In genomic region chr11:83270842-83271150, GRCm38 (mm10) we compare ENCODE assay signal across 7 mouse cellular contexts. TPM values are rescaled to one million over a fixed set of nuclear protein-coding genes. Genes with fewer than 3 reads are reported as not detected.
DNase-seq lines count a peak whose midpoint lies in the region; ATAC-seq and TF ChIP-seq lines count a peak whose summit lies in the region.

No protein-coding gene starts in this region.

- H3K9ac ChIP-seq in forebrain, embryonic 13.5 days, result peak overlapping the region; percentile 73
- peak overlapping the region; percentile 46 for H3K9ac ChIP-seq in liver, embryonic 15.5 days
- H3K9ac ChIP-seq in stomach, postnatal 0 days (ENCODE audit: low read length), result peak overlapping the region; percentile 79

- no peaks in the 10 kb centered on the region for H3K27me3 ChIP-seq in spleen, adult 2 months (ENCODE audit: control insufficient read depth, insufficient read depth, low read length)
- 0 out of 2 replicates have a peak, but pooled peaks cover 3% of the 10 kb centered on the region for H3K27me3 ChIP-seq in forebrain, embryonic 13.5 days
- peaks cover 18% of the 10 kb centered on the region for H3K27me3 ChIP-seq in liver, embryonic 15.5 days
- H3K27me3 ChIP-seq in stomach, postnatal 0 days (ENCODE audit: control insufficient read depth, insufficient read depth, low read length), result no peaks in the 10 kb centered on the region

- TF ChIP-seq EP300 in stomach, postnatal 0 days (optimal IDR thresholded peaks at IDR 0.05), result no peak

- no peaks in the 10 kb centered on the region for H3K9me3 ChIP-seq in forebrain, embryonic 13.5 days (replicated peaks)
- no peaks in the 10 kb centered on the region for H3K9me3 ChIP-seq in liver, embryonic 15.5 days (replicated peaks)
- H3K9me3 ChIP-seq in stomach, postnatal 0 days (ENCODE audit: control insufficient read depth, low read length), result no peaks in the 10 kb centered on the region

- peak overlapping the region; percentile 65 for H3K4me2 ChIP-seq in forebrain, embryonic 13.5 days
- peak overlapping the region; percentile 71 for H3K4me2 ChIP-seq in liver, embryonic 15.5 days
- H3K4me2 ChIP-seq in stomach, postnatal 0 days (replicated peaks; ENCODE audit: low read depth), result peak overlapping the region; percentile 67

- no peak for DNase-seq in spleen, adult 2 months (ENCODE audit: low read depth in 1 of 2, low spot score in 2 of 2)
- DNase-seq in spleen, postnatal 36 days (ENCODE audit: low spot score in 2 of 2), result no peak
- no peak for DNase-seq in stomach, postnatal 0 days (ENCODE audit: low spot score)
- DNase-seq in natural killer cell, adult 2 months (ENCODE audit: low spot score in 2 of 2), result no peak
- DNase-seq in thymus, postnatal 10 days (ENCODE audit: low spot score in 2 of 2), result no peak

- peak; percentile 70; the same call in 1 of the 2 replicates for ATAC-seq in forebrain, embryonic 13.5 days
- peak; percentile 7 for ATAC-seq in liver, embryonic 15.5 days (ENCODE audit: insufficient read depth)
- peak; percentile 43 for ATAC-seq in stomach, postnatal 0 days (ENCODE audit: low FRiP score, low TSS enrichment)

- TF ChIP-seq POLR2A in spleen, adult 2 months (IDR thresholded peaks at IDR 0.05; ENCODE audit: low read depth, low read length), result no peak

- WGBS in spleen, adult 2 months, result 7% methylated on average over 6 of the region's 6 CpGs
- 3% methylated on average over 6 of the region's 6 CpGs for WGBS in forebrain, embryonic 13.5 days
- 2% methylated on average over 6 of the region's 6 CpGs for WGBS in liver, embryonic 15.5 days (ENCODE audit: insufficient replicate concordance)
- WGBS in stomach, postnatal 0 days, result 2% methylated on average over 6 of the region's 6 CpGs

- H3K27ac ChIP-seq in spleen, adult 2 months (ENCODE audit: insufficient read depth, low read length), result peak overlapping the region; percentile 84; the same call in 1 of the 2 replicates
- H3K27ac ChIP-seq in forebrain, embryonic 13.5 days, result peak overlapping the region; percentile 69
- H3K27ac ChIP-seq in liver, embryonic 15.5 days (replicated peaks), result peak overlapping the region; percentile 84
- H3K27ac ChIP-seq in stomach, postnatal 0 days (replicated peaks), result no peak overlapping the region

- H3K36me3 ChIP-seq in spleen, adult 2 months (ENCODE audit: control insufficient read depth, insufficient read depth, low read length), result no peaks in the 10 kb centered on the region
- H3K36me3 ChIP-seq in forebrain, embryonic 13.5 days (ENCODE audit: poor library complexity, severe bottlenecking), result no peaks in the 10 kb centered on the region
- H3K36me3 ChIP-seq in liver, embryonic 15.5 days (replicated peaks), result peaks cover 19% of the 10 kb centered on the region
- no peaks in the 10 kb centered on the region for H3K36me3 ChIP-seq in stomach, postnatal 0 days (ENCODE audit: control insufficient read depth, insufficient read depth, low read length)

- no peak for TF ChIP-seq CTCF in spleen, adult 2 months (IDR thresholded peaks at IDR 0.05; ENCODE audit: extremely low read depth, insufficient read depth, insufficient read length, insufficient replicate concordance)
- no peak for TF ChIP-seq CTCF in stomach, postnatal 0 days (IDR thresholded peaks at IDR 0.05; ENCODE audit: low read depth)

- no peaks in the 10 kb centered on the region; the same call in 1 of the 2 replicates for H3K4me1 ChIP-seq in spleen, adult 2 months (ENCODE audit: control insufficient read depth, insufficient read depth, insufficient read length)
- 0 out of 2 replicates have a peak, but pooled peaks cover 2% of the 10 kb centered on the region for H3K4me1 ChIP-seq in forebrain, embryonic 13.5 days
- H3K4me1 ChIP-seq in liver, embryonic 15.5 days (replicated peaks), result peaks cover 25% of the 10 kb centered on the region
- no peaks in the 10 kb centered on the region for H3K4me1 ChIP-seq in stomach, postnatal 0 days (replicated peaks; ENCODE audit: control insufficient read depth, insufficient read depth)

- peak overlapping the region; percentile 70 for H3K4me3 ChIP-seq in spleen, adult 2 months (ENCODE audit: extremely low read depth, insufficient read depth, insufficient read length)
- H3K4me3 ChIP-seq in forebrain, embryonic 13.5 days, result peak overlapping the region; percentile 52
- peak overlapping the region; percentile 60 for H3K4me3 ChIP-seq in liver, embryonic 15.5 days (replicated peaks)
- H3K4me3 ChIP-seq in stomach, postnatal 0 days (ENCODE audit: low read depth, low read length), result peak overlapping the region; percentile 59

RNA-seq across cellular contexts. Expression of gene Slfn14, which starts 15.7 kb away (rescaled TPM):
- 2.2 and 6.3 TPM in 2 replicates for polyA plus RNA-seq in spleen, adult 2 months (2012; rRNA removed)
- polyA plus RNA-seq in forebrain, embryonic 13.5 days (2015; fragmentation: Nextera tagmentation; extraction: Ambion mirVana), result 0.04 and 0.14 TPM in 2 replicates
- 32.3 and 37.0 TPM in 2 replicates for polyA plus RNA-seq in liver, embryonic 15.5 days (2015; fragmentation: Nextera tagmentation; extraction: Ambion mirVana)
- polyA plus RNA-seq in stomach, postnatal 0 days (2015; fragmentation: Nextera tagmentation; extraction: Ambion mirVana), result 0.04 TPM in 2 replicates

RNA-seq across cellular contexts. Expression of gene Ap2b1, which starts 28.0 kb away (rescaled TPM):
- polyA plus RNA-seq in spleen, adult 2 months (2012; rRNA removed), result 25.6 and 26.1 TPM in 2 replicates
- 82.2 and 85.4 TPM in 2 replicates for polyA plus RNA-seq in forebrain, embryonic 13.5 days (2015; fragmentation: Nextera tagmentation; extraction: Ambion mirVana)
- polyA plus RNA-seq in liver, embryonic 15.5 days (2015; fragmentation: Nextera tagmentation; extraction: Ambion mirVana), result 18.6 and 19.6 TPM in 2 replicates
- polyA plus RNA-seq in stomach, postnatal 0 days (2015; fragmentation: Nextera tagmentation; extraction: Ambion mirVana), result 20.0 and 21.5 TPM in 2 replicates

RNA-seq across cellular contexts. Expression of gene Pex12, which starts 31.6 kb away (rescaled TPM):
- 4.8 and 5.5 TPM in 2 replicates for polyA plus RNA-seq in spleen, adult 2 months (2012; rRNA removed)
- 17.7 and 18.2 TPM in 2 replicates for polyA plus RNA-seq in forebrain, embryonic 13.5 days (2015; fragmentation: Nextera tagmentation; extraction: Ambion mirVana)
- polyA plus RNA-seq in liver, embryonic 15.5 days (2015; fragmentation: Nextera tagmentation; extraction: Ambion mirVana), result 5.1 and 5.4 TPM in 2 replicates
- 9.1 and 10.1 TPM in 2 replicates for polyA plus RNA-seq in stomach, postnatal 0 days (2015; fragmentation: Nextera tagmentation; extraction: Ambion mirVana)

Comparison
In these comparisons a context has a peak if more than half of its experiments do, and no peak if none do; other contexts are left out.
1. ATAC-seq: peak in every context shown above with its lines; median percentile 70 in forebrain, embryonic 13.5 days; 43 in stomach, postnatal 0 days; 7 in liver, embryonic 15.5 days.